Mouse (Mus musculus): ENCODE measurements at regions not wholly inside any gene's neighbourhood (a gene's known extent, or its start where the extent isn't known, plus 50 kb on each side); places are given as distances from the start of the nearest gene placed in this dataset.
A peak's percentile ranks its signal among the peaks of the same experiment; 100 is the strongest.
"Not testable (repeated sequence)": the region's sequence is repeated elsewhere in the genome, so short reads cannot be mapped to it uniquely, and the experiment has no call there.

DNA sequence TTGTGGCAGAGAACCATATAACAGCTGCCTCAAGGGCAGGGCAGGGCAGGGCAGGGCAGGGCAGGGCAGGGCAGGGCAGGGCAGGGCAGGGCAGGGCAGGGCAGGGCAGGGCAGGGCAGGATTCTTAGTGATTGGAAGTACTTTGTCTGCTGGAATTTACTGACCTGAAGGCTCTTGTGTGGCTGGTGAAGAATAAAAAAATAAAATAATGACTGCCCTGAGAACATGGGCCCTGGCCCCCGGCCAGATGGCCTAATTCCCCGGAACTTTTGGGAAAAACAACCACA, 169.3 kb downstream of the Qk start:
- DNase-seq, result not testable (repeated sequence)

DNA sequence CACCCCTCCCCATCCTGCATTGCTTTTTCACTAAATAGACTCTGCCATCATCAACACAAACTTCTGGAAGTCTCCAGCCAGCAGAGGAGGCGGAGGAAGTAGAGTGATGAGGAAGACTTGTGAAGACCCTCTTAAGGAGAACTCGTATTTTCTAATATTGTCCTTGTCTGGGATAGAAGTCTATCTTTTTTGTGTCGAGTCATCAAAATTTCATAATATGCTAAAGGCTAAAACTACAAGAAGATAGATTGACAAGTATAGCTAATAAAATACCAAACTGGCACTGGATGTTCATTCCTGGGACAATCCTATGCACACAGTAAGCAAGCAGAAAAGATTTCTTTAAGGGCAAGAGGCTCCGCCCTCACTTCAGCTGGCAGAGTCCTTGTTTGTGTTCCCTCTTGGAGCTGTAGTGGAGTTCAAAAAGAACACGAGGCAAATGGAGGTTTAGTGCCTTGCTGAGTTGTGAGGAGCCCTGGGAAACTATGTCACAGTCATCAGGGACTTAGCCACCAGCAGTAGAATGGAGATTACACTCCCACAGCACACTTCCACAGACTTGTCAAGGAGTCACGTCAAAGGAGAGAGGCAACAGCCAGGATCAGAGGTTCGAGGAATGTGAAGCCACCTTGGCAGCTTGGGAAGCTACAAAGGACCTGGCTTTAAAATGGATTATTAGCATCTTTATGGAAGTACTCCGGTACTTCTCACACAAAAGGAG, 169.8 kb downstream of the Qk start:
- no peak for DNase-seq

DNA sequence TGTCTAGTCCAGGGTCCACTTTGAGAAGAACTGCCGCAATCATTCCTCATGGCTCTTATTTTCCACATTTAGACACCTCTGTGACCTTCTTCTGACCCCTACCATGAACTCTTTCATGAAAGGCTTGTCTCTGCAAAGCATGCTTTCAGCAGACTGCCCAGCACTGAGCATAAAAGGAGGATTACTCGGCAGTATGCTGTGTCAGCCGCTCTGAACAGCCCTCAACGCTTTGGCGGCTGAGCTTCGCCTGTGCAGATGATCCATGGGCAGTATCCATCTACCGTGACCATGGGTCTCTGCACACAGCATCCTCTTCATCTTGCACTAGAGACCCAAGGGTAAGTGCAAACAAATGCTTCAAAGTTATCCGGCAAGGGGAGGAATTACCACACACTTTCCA, 172.5 kb downstream of the Qk start:
- DNase-seq, result peak; percentile 60

DNA sequence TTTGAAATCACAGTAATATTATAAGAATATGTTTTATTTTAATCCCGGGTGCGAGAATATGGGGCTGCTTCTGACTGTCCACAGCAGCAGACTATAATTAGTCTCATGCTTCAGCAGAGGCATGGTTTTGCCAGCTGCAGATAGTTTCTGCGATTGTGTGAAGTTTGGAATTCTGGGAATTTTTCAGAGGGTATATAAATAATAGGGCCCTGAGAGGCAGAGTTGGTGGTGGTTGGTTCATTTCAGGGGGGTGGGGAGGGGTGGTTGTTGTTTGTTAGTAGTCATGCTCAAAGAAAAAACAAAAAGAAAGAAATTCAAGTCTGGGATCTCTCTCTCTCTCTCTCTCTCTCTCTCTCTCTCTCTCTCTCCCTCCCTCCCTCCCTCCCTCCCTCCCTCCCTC, 173.1 kb downstream of the Qk start:
- DNase-seq, result no peak

DNA sequence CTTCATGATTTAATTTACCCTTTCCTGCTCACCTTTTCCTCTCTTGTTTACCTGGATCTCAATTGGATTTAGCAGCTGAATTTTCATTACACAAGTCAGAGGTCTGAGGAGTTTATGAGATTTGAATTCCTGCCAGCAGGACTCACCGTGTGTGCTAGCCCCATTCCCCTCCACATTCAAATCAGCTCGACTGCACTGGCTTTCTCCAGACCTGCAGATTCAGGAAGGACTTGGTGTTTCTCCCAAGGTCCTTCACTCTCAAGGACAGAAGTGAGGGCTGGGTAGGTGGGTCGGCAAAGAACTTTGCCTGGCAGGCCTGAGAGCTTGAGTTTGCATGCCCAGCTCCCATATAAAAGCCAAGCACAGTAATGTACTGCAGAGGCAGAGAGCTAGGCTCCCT, 180.8 kb downstream of the Qk start:
- DNase-seq, result no peak

DNA sequence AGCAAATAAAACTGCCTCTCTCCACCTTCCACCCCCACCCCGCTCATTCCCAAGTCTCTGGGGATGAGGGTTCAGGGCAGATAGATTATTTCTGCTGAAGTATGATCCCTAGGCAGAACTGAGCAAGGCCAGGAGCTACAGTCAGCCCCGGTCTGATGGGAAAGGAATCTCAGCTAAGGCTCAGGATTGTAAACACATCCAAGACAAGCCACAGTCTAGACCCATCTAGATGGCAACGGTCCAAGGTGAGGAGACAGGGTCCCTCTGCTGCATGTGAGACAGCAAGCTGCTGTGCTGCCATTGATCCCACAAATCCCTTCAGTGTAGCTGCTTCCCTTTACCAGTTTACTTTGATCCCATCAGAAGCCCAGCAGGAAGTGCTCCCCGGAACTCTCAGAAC, 181.3 kb downstream of the Qk start:
- no peak for DNase-seq

DNA sequence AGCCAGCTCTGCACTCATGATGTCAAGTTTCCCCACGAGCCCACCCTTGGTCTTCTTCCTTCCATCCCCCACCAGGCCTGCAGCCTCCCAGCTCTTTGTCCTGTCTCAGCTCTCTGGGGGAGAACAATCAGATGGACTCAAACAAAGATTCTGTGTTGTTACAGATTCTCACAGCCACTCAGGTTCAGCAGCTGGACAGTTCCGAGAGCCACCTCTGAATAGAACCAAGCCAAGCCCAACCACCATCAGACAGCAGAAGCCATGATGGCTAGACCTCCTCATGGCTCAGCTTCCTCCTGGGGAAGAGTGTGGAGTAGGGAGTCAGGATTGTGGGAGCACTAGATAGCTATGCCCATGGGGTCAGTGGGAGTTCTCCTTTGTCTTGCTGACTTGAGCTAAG, 184.5 kb downstream of the Qk start:
- DNase-seq, result peak; percentile 50

DNA sequence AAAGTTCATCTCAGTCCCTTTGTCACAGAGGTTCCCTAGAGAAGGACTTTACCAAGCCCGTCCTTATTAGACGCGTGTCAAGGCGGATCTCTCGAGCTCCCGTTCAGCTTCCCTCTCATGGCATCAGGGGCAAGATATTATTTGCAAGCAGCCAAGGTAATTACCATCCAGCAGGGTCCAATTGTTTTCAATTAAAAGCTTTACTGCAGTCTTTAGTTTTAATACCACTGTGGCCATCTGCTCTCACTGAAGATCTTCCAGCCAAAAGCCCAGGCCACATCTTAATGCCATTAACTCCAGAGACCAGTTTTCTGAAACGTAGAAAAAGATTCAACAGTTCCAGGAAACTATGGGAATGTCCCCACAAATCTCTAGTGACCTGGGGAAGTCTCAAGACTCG, 191.1 kb downstream of the Qk start:
- no peak for DNase-seq

DNA sequence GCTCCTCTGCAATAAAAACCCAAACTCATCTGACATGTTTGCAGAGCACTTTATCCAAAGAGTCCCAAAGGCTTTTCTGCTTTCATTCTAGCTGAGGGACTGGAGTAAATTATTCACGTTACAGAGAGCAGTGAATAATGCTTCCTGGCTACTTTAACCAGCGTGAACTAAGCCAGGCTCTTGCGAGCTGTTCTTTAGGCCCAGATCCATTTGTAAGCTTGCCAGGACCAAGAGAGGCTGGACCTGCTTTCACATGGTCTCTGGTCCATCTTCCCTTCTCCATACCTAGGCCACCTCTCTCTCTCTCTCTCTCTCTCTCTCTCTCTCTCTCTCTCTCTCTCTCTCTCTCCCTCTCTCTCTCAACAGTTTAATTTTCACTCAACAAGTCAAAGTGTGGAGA, 197.2 kb downstream of the Qk start:
- DNase-seq, result no peak

DNA sequence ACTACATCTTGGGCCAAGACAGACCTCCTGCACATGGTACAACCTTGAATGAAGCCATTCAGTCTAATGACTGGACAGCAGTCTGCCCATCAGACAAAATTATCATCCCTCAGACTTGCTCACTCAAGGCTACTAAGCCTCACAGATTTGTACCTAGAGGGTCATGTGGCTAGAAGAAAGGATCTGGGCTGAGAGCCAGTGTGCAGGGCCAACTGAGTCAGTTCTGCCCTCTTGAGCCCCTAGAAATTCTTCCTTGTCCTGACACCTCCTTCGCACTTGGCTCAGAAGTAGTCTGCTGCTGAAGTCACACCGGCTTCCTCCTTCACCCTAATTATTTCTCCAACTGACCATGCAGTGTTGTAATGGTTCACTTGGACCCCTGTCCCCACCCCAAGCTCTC, 207.5 kb downstream of the Qk start:
- DNase-seq, result no peak

DNA sequence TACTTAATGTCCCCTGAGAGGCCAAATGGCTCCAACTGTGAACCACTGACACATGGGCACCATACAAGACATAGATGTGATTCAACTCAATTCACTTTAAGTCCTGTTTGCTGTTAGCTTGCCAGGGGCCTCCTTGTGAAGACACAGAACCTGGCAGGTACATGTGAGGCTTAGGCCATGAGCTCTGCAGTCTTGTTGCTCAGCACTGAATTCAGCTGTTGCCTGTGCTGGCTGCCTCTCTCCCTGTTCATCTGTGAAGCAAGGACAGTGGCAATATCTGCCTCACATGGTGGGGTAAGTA, 209.3 kb downstream of the Qk start:
- no peak for DNase-seq

DNA sequence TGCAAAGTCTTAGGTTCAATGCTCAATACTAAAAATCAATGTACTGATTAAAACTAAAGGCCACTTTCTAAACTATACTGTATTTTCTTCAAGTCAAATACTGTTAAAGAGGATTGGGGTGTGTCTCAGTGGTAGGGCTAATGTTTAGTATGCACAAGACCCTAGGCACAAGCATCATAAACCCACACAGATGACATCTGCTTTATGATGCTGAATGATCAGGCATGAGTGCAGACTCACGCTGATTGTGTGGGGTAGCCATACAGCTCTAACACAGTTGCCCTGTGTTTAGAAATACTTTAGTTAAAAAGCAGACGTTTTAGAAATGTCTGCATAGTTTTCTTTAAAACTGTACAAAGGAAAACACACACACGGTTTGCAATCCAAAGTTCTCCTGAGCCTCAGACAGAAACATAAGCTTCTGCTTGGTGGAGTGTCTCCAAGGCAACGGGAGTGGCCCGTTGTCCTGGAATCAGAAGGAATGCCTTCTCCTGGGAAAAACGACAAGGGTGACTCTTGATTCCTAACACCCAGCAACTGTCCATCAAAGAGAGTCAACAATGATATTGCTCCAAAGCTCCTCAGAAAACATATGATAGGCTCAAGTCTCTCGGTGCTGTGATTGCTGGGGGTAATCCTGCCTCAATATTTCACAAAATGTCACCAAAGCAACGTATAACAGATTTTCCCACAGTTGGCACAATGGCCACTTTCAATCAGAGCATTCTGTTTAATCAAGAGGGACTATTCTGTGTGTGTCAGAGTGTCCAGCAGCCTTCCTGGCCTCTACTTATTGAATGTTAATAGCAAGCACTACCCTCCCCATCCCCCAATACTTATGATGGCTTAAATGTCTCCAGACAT, 209.9 kb downstream of the Qk start:
- DNase-seq, result peak; percentile 51

DNA sequence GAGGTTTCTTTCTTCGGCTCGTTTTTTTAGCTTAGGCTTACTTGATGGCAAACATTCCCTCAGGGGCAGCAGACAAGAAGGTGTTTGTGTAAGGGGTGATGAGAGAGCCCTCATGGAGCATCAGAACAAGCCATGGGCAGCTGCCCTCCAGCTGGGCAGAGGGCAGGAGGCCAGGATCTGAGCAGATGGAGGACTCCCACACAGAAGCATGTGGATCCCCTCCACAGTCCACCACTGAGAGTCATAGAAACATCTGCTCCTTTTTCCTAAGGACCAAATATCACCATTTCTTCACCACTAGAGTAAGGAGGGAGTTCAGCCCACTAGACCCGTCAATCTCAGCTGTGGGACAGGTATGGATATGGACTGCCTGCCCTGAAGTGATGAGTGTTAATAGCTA, 214.4 kb downstream of the Qk start:
- no peak for DNase-seq

DNA sequence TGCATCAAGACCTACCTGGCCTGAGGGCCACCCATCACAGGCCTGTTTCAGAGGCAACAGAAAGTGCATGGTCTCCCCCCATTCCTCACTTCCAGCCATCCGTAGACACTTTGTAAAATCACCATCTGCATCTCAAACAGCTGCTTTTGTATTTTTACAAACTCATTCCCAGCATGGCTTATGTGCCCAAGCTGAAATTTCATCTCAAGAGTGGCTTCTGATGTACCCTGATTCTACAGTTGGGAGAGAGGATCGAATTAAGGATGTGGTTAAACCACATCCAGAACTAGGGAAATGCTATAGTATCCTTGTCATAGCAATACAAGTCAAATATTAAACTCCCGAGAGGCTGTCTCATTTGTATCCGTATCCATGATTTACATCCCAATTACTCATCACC, 221.5 kb downstream of the Qk start:
- DNase-seq, result no peak

DNA sequence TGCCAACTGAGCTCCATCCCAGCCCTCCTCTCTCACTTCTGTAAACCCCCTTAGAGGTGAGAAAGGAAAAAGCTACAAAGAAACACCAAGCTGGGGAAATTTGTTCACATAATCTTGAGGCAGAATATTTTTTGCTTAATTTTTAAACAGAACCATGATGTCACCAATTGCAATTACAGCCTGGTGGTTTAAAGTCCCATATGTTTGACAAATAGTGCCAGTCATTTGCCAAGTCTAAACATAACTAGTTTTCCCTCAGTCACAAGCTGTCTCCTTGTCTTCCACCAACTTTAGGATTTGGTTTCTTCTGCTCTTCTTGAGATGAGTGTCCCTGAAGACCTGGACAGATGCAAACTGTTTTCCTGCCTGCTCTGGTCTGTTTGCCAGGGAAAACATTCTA, 222.0 kb downstream of the Qk start:
- DNase-seq, result no peak

DNA sequence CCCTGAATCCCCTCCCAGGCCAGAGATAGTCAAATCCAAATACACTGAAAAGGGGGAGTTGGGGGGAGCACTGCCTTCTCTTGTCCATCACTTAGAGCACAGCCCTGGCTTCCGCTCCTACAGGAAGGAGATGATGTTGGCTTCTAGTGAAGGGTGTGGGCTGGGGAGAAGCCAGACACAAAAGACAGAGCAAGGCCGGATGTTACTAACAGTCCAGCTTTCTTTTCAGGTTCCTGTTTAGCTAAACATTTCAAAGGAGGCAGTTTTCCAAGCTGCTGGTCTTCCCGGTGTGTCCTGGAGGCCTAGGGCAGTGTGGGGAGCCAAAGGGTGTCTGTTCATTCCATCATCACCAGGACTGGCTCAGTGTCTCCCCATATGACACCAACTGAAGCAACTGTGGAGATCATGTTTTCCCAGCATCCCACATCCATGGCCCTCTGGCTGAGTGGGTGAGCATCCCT, 223.8 kb downstream of the Qk start:
- no peak for DNase-seq

DNA sequence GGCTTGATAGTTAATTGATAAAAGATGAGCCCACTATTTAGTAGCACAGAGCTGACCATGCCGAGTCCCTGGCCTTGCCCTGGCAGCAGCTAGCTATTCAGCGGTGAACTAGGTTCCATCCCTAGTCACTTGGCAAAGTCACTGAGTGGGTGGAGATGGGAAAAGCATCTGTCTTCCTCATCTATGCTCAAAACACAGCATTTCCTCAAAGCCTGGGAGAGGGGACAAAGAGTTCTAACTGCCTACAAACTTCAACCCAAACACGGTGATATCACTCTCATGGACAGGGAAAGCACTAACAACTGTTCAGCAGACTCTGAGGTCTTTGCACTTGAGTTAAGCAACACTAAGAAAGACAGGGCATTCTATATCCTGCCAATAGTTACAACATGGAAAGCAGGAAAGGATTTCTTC, 225.5 kb downstream of the Qk start:
- DNase-seq, result no peak

DNA sequence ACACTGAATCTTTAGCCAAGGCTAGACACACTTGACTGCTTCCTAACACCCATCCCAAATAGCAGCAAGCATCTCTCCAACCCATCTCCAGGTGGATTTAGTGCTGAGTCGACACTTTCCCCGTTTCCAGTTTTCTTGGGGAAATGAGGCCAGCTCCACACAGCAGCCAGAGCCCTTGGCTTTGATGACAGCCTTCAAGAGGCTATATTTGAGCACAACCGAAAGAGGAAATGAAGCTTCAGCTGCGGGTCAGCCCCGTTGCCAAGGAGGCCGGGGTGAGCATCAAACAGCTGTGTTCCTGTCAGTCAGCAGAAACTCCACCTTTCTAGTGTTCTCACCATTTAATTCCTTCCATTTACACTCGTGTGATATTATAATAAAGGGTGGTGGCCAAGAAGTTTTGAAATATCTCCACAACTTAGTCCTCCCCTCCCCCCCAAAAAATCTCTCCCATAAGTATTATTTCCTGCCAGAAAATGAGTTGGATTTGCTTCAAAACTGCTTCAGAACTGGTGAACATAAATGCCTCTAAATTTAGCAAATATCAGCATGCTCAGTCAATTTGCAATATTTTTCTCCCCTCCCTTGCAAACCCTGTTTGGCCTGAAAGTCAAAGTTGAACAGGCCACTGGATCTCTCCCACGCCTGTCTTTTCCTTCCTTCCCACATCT, 226.1 kb downstream of the Qk start:
- DNase-seq, result no peak

DNA sequence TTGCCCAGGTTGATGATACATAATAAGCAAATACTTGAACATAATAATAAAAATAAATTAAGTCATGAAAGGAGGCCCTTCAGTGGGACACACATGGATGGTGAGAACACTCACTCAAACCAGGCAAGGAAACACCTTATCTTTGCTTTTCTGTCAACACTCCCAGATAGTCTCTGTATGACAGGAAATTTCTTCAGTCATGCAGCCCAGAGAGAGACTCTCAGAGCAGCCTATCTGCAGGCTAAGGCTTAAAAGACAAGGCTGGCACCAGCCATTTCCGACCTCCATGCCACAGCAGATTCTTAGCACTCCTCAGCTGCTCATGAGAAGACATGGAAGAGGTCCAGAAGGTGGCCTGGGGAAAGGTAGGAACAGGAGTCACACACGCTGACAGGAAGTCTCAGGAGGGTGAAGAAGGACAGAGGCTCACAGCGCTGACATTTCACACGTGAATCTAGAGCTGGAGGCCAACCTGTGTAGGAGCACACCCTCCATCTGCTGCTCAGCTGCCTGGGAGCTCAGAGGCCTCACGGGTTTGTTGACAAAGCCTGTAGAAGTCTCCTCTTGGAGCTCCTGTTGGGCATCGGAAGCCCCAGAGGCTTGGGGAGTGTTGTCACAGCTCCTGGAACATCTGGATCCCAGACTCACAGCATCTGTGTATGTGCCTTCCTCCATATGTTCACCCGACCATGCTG, 232.3 kb downstream of the Qk start:
- no peak for DNase-seq

DNA sequence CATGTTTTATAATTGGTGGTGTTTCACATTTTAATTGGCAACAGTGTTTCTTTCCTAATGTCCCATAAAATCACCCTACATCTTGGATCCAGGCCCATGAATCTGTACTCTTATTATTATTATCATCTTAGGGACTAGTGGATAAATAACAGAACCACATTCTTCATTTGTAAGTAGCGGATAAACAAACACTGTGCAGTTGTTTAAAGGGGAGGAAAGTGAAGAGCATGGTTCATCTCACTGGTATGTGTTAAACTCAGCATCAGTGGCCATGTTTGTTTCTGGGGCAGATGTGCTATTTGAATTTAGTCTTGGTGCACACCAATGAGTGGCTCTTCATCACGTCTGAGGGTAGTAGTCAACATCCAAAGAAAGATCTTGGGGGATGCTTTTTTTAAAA, 233.1 kb downstream of the Qk start:
- DNase-seq, result no peak

DNA sequence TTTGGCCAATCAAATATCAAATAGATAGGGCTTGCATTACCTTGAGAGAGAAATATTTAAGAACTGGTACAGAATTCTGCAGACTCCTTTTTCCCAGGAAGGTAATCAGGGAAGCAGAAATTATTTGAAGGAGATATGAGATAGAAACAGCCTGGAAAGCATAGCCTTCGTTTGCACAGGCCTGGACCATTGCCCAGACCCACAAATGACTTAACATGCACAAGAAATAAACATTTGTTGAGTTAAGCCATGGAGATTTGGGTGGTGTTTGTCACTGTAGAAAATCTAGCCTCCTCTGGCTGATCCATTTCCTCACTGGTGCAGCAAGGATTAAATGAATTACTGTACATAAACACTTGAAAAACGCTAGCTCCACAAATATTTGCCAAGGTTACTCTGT, 233.5 kb downstream of the Qk start:
- no peak for DNase-seq

DNA sequence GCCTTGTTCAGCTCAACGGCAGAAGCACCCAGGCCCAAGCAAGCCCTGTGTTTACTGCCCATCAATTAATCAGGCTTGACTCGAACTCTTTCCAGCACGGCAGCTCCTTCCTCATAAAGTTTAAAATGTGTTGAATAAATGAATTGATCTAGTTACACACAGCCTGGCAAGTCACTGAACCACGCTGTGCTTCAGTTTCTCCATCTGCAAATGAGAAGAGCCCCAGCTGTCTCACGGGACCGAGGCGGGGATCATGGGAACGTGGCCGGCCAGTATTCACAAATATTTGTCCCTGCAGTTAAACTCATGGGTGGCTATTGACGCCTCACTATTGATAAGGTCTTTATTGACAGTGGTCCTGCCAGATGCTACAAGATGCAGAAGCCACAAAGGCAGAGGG, 237.9 kb downstream of the Qk start:
- no peak for DNase-seq

DNA sequence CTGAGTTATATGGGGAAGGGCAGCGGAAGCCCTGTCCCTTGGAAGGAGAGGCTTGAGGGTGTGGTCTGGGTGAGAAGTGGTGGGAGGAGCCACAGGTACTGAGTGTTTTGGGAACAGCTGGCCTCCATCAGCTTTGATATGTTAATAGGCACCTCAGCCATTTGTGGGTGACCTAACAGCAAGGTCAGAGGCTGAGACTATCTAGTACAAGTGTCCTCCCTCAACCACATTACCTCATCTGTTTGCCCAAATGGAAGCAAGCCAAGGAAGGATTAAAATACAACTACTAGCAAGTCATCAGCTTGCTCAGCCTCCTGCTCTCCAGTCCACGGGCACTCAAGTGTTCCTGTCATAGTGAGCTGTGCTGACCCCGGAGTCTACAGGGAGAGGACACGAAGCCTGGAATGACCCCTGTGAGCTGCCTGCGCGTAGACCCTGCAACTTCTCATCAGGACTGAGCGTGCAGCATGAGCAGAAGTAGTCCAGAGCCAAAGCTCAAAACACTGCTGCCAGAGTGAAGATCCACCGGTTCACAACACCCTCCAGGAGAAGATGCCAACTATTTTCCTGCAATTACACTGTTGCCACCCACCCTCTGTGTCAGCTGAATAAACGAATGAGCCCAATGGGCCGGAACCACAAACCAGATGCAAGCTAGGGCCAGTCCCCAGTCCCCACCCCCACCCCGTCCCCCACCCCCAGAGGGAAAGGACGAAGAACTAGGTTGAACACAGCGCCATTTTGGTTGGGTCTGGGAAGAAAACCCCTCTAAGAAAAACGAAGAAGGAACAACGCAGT, 239.6 kb downstream of the Qk start:
- DNase-seq, result no peak
